Mouse (Mus musculus) brain, adult 10 weeks (tissue): Measurements from ENCODE around the gene Gm3012. TPM values are rescaled to one million over a fixed set of nuclear protein-coding genes. Genes with fewer than 3 reads are reported as not detected.

Experiments used
- polyA plus RNA-seq: library from polyadenylated mRNA; stranded (reverse); fragments of 350-450 nt; fragmentation: Illumina TruSeq; extraction: RNeasy Lipid Tissue Mini Kit (QIAGEN cat#74804); gene quantifications from one replicate; pipeline ENCODE4 v1.2.3, GENCODE M21; 2015; ENCODE audit warnings: low read depth, low replicate concordance

Gm3012 gene
- polyA plus RNA-seq: not detected

DNA sequence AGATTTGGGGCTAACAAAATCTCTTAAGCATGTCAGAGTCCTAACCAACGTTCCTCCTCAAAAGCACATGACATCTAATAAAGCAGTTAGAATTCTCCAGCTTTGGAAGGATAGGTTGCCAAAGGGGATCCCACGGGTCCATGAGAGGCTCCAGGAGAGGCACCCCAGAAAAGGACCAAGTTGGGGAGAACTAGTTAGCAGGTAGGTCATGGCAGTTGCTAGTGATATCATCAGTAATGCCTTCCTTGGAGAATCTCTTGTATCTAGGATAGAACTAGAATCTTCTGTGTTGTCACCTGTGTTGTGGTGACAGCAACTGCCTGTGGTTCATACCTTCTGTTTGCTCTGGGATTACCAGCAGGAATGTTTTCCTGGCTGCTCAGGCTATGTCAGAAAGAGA lies at the start of gene Gm3012:
Gm3012 (plus strand) TSS at position 301 of the 400 bp plus-strand sequence.

DNA sequence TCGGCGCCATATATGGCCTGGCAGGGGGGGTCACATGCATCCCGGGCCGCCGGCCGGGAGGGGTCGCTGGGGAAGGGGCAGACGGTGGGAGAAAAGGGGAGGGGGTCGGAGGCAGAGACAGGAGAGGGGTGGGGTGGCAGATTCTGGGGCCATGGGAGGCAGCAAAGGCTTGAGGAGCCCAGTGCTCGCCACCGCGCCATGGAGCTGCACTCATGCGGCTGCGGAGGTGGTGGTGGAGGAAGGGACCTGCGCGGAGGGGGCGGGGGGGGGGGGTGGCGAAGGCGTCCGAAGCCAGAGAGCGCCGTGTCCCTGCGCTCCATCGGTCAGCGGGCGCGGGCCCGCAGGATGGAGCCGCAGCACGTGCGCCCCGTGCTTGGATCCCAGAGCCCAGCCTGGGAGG lies 17.4 kb downstream of the Gm3012 start, which contains the start of gene Gm3020:
Gm3020 (plus strand) TSS at position 301 of the 400 bp plus-strand sequence.

DNA sequence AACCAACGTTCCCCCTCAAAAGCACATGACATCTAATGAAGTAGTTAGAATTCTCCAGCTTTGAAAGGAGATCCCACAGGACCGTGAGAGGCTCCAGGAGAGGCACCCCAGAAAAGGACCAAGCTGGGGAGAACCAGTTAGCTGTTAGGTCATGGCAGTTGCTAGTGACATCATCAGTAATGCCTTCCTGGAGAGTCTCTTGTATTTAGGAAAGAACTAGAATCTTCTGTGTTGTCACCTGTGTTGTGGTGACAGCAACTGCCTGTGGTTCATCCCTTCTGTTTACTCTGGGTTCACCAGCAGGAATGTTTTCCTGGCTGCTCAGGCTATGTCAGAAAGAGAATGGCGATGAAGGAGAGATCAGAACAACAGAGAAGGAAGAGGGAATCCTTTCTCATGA lies 54.2 kb downstream of the Gm3012 start, which contains the start of gene Gm3043:
Gm3043 (plus strand) TSS at position 301 of the 400 bp plus-strand sequence.

Other genes with a start within 250 kb of the Gm3012 start
- not detected for gene Gm10413, start 239.4 kb upstream of the Gm3012 start, polyA plus RNA-seq
- gene Gm10409, start 221.9 kb upstream of the Gm3012 start, polyA plus RNA-seq: 4.3 TPM
- gene Gm3005, start 206.4 kb upstream of the Gm3012 start, polyA plus RNA-seq: 1.4 TPM
- gene Gm10408, start 185.1 kb upstream of the Gm3012 start, polyA plus RNA-seq: not detected
- gene Gm3020, start 17.5 kb downstream of the Gm3012 start, polyA plus RNA-seq: 4.3 TPM
- gene Gm3043, start 54.3 kb downstream of the Gm3012 start, polyA plus RNA-seq: not detected
- gene Gm3002, start 175.6 kb downstream of the Gm3012 start, polyA plus RNA-seq: not detected
- not detected for gene Gm3033, start 211.7 kb downstream of the Gm3012 start, polyA plus RNA-seq
- gene Gm2916, start 249.7 kb downstream of the Gm3012 start, polyA plus RNA-seq: not detected